Mouse (Mus musculus): ENCODE measurements around the gene Vps37c. TPM values are rescaled to one million over a fixed set of nuclear protein-coding genes. Genes with fewer than 3 reads are reported as not detected.

The Vps37c gene
- polyA plus RNA-seq, 1 experiment from 2014 or later, result 31.8 TPM

Other genes starting within 250 kb of the Vps37c start
- 1.7 and 2.4 TPM in 2 replicates for gene Lrrc10b, start 231.3 kb upstream of the Vps37c start, polyA plus RNA-seq (2015; fragmentation: Nextera tagmentation; extraction: Ambion mirVana)
- 2.4 and 3.7 TPM in 2 replicates for gene Ppp1r32, start 205.8 kb upstream of the Vps37c start, polyA plus RNA-seq (2015; fragmentation: Nextera tagmentation; extraction: Ambion mirVana)
- 53.4 and 58.9 TPM in 2 replicates for gene Cpsf7, start 163.5 kb upstream of the Vps37c start, polyA plus RNA-seq (2015; fragmentation: Nextera tagmentation; extraction: Ambion mirVana)
- 61.0 and 64.5 TPM in 2 replicates for gene Sdhaf2, start 162.6 kb upstream of the Vps37c start, polyA plus RNA-seq (2015; fragmentation: Nextera tagmentation; extraction: Ambion mirVana)
- 50.1 and 51.1 TPM in 2 replicates for gene Tmem216, start 132.5 kb upstream of the Vps37c start, polyA plus RNA-seq (2015; fragmentation: Nextera tagmentation; extraction: Ambion mirVana)
- gene Cyb561a3, start 111.6 kb upstream of the Vps37c start, polyA plus RNA-seq (2015; fragmentation: Nextera tagmentation; extraction: Ambion mirVana), result 24.1 and 25.0 TPM in 2 replicates
- 38.8 and 43.6 TPM in 2 replicates for gene Tmem138, start 111.4 kb upstream of the Vps37c start, polyA plus RNA-seq (2015; fragmentation: Nextera tagmentation; extraction: Ambion mirVana)
- 252 and 255 TPM in 2 replicates for gene Ddb1, start 83.4 kb upstream of the Vps37c start, polyA plus RNA-seq (2015; fragmentation: Nextera tagmentation; extraction: Ambion mirVana)
- 26.0 and 29.6 TPM in 2 replicates for gene Tkfc, start 83.1 kb upstream of the Vps37c start, polyA plus RNA-seq (2015; fragmentation: Nextera tagmentation; extraction: Ambion mirVana)
- 1.0 and 1.6 TPM in 2 replicates for gene Vwce, start 54.5 kb upstream of the Vps37c start, polyA plus RNA-seq (2015; fragmentation: Nextera tagmentation; extraction: Ambion mirVana)
- not detected in 2 replicates for gene Pga5, start 10.7 kb upstream of the Vps37c start, polyA plus RNA-seq (2015; fragmentation: Nextera tagmentation; extraction: Ambion mirVana)
- gene Cd5, start 50.3 kb downstream of the Vps37c start, polyA plus RNA-seq (2015; fragmentation: Nextera tagmentation; extraction: Ambion mirVana), result 0.52 and 0.86 TPM in 2 replicates
- gene Cd6, start 141.3 kb downstream of the Vps37c start, polyA plus RNA-seq (2015; fragmentation: Nextera tagmentation; extraction: Ambion mirVana), result 0.19 TPM in 1 of 2 replicates, not detected in the other
- gene Slc15a3, start 151.0 kb downstream of the Vps37c start, polyA plus RNA-seq (2015; fragmentation: Nextera tagmentation; extraction: Ambion mirVana), result 0.13 and 0.31 TPM in 2 replicates
- 224 and 236 TPM in 2 replicates for gene Tmem132a, start 181.2 kb downstream of the Vps37c start, polyA plus RNA-seq (2015; fragmentation: Nextera tagmentation; extraction: Ambion mirVana)
- gene Tmem109, start 193.3 kb downstream of the Vps37c start, polyA plus RNA-seq (2015; fragmentation: Nextera tagmentation; extraction: Ambion mirVana), result 46.2 and 48.4 TPM in 2 replicates
- 44.5 and 47.5 TPM in 2 replicates for gene Prpf19, start 206.5 kb downstream of the Vps37c start, polyA plus RNA-seq (2015; fragmentation: Nextera tagmentation; extraction: Ambion mirVana)
- gene Zp1, start 231.9 kb downstream of the Vps37c start, polyA plus RNA-seq (2015; fragmentation: Nextera tagmentation; extraction: Ambion mirVana), result 0.49 and 0.79 TPM in 2 replicates
- 0.06 and 0.12 TPM in 2 replicates for gene Ptgdr2, start 248.4 kb downstream of the Vps37c start, polyA plus RNA-seq (2015; fragmentation: Nextera tagmentation; extraction: Ambion mirVana)